Mouse (Mus musculus) MEL (cell line): ENCODE data around the gene Defb25.

Experiments
- CTCF ChIP-seq, 3 experiments: IDR thresholded peaks in 2 of 3; conservative IDR thresholded peaks in 1 of 3; 2 replicates each; pipeline ENCODE4 v1.5.1; 2011 to 2012; ENCODE audit warnings: low read length in 3 of 3, low read depth in 2 of 3, mild to moderate bottlenecking in 2 of 3, improper control_type of control experiment in 1 of 3, inconsistent platforms in 1 of 3, mixed read lengths in 1 of 3, moderate library complexity in 1 of 3; ENCODE audit not compliant: control insufficient read depth in 1 of 3, insufficient read depth in 1 of 3, poor library complexity in 1 of 3, severe bottlenecking in 1 of 3
- ELF1 ChIP-seq: IDR thresholded peaks from 2 replicates; pipeline ENCODE4 v1.6.1; 2014; ENCODE audit warnings: low read depth, mild to moderate bottlenecking, inconsistent platforms, low read length, improper control_type of control experiment, moderate library complexity
- MAFK ChIP-seq: IDR thresholded peaks from 2 replicates; pipeline ENCODE4 v1.6.1; 2011; ENCODE audit warnings: low read depth, mild to moderate bottlenecking, low read length, improper control_type of control experiment, borderline replicate concordance
- POLR2A ChIP-seq, 2 experiments: IDR thresholded peaks; 2 replicates each; pipeline ENCODE4 v1.6.1; 2011 to 2012; ENCODE audit warnings: low read length in 2 of 2, mild to moderate bottlenecking in 2 of 2, control low read depth in 1 of 2, improper control_type of control experiment in 1 of 2, low read depth in 1 of 2, moderate library complexity in 1 of 2; ENCODE audit not compliant: control insufficient read depth in 1 of 2, insufficient read depth in 1 of 2, poor library complexity in 1 of 2

DNA sequence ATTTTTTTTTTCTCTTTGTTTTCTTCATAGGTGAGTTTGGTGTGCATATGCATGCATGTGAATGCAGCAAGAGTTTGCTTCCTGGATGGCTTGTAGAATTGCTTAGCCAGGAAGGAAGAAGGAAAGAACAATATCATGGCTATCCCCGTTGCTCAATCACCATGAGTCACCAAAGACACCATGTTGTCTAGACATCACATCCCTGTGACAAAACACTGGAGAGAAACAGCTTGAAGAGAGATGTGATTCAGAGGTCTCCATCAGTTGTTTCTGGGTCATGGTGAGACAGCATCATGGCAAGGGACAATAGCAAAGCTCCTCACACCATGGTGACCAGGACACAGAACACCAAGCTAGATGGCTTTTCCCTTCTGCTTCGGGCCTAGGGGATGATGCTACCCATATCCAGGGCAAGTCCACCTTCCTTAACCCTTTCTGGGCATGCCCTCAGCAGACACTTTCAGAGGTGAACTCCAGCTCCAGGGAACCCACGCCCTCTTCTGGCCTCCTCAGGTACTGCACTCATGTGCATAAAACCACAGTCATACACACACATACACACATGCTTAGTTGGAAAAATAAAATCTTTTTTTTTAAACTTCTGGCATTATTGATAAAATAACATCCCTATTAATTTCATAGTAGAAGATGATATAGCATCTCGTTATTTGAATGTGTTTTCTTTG is 21.4 kb downstream of the Defb25 start:
- TF ChIP-seq CTCF (IDR thresholded peaks at IDR 0.05 in 2 of 3, conservative IDR thresholded peaks at IDR 0.05 in 1 of 3; ENCODE audit: control insufficient read depth in 1 of 3, insufficient read depth in 1 of 3, low read depth in 2 of 3, low read length in 3 of 3, poor library complexity in 1 of 3, severe bottlenecking in 1 of 3) = peak; percentile 31 to 54 (median 37); a peak in 5 of 6 replicates
- TF ChIP-seq POLR2A (IDR thresholded peaks at IDR 0.05; ENCODE audit: control insufficient read depth in 1 of 2, insufficient read depth in 1 of 2, low read depth in 1 of 2, low read length in 2 of 2, poor library complexity in 1 of 2) = no peak
- no peak for TF ChIP-seq MAFK
- no peak for TF ChIP-seq ELF1
